ENCODE assay signal across 19 mouse cellular contexts in genomic region chr9:61189295-61189694, GRCm38 (mm10).
A peak's percentile ranks its signal among the peaks of the same experiment; 100 is the strongest.
DNase-seq lines count a peak whose midpoint lies in the region; ATAC-seq and TF ChIP-seq lines count a peak whose summit lies in the region.
"Had no signal": no experiment of that assay in that cellular context is flagged by ENCODE, and none has a peak within 500 bp of the region (broad histone marks: within the 10 kb centered on the region; RNA-seq: fewer than 3 reads in every experiment).

No protein-coding gene starts in this region.

- peak; percentile 84 for ATAC-seq in stomach, postnatal 0 days (ENCODE audit: low FRiP score, low TSS enrichment)
- ATAC-seq: activated CD4-positive, CD25-positive, alpha-beta regulatory T cell, adult 4 months; CD4-positive, CD25-positive, alpha-beta regulatory T cell, adult 4 months; Patski had no signal

- no peak for TF ChIP-seq POLR2A in liver, adult 2 months (IDR thresholded peaks at IDR 0.05; ENCODE audit: extremely low read depth, insufficient read depth, low read length)

- WGBS in liver, adult 2 months: 56% methylated on average over 8 of the region's 8 CpGs
- WGBS in stomach, postnatal 0 days: 75% methylated on average over 8 of the region's 8 CpGs

- no peak for TF ChIP-seq CTCF in liver, adult 2 months (IDR thresholded peaks at IDR 0.05; ENCODE audit: low read depth, low read length)
- TF ChIP-seq CTCF in stomach, postnatal 0 days (IDR thresholded peaks at IDR 0.05; ENCODE audit: low read depth): no peak

- TF ChIP-seq EP300 in stomach, postnatal 0 days (optimal IDR thresholded peaks at IDR 0.05): no peak

- peak; percentile 48 for DNase-seq in liver, adult 2 months (ENCODE audit: extremely low read depth, low read depth, low spot score)
- DNase-seq in liver: no peak
- peak; percentile 73 for DNase-seq in stomach, postnatal 0 days (ENCODE audit: low spot score)
- DNase-seq in right cerebral cortex, postnatal 4 days: no peak
- DNase-seq: adrenal gland, adult 2 months; adrenal gland, adult 8-10 months; adrenal gland, postnatal 10 days; adrenal gland, postnatal 14 days; adrenal gland, postnatal 25 days; adrenal gland, postnatal 36 days; B cell, adult 2 months; cerebellum, adult 11 months; cerebellum, adult 11-12 months; cerebellum, adult 18-20 months had no signal

- no peak overlapping the region for H3K9ac ChIP-seq in liver, adult 2 months (ENCODE audit: low read depth, low read length)
- no peak overlapping the region for H3K9ac ChIP-seq in stomach, postnatal 0 days (ENCODE audit: low read length)

- H3K79me2 ChIP-seq in liver, adult 2 months (ENCODE audit: control insufficient read depth, insufficient read depth, low read length): no peaks in the 10 kb centered on the region

- no peak overlapping the region for H3K4me3 ChIP-seq in liver, adult 2 months (ENCODE audit: insufficient read depth, low read depth, low read length)
- no peak overlapping the region for H3K4me3 ChIP-seq in stomach, postnatal 0 days (ENCODE audit: low read depth, low read length)

- H3K27me3 ChIP-seq in liver, adult 2 months (ENCODE audit: control insufficient read depth, insufficient read depth, low read length): no peaks in the 10 kb centered on the region; the same call in 1 of the 2 replicates
- no peaks in the 10 kb centered on the region for H3K27me3 ChIP-seq in stomach, postnatal 0 days (ENCODE audit: control insufficient read depth, insufficient read depth, low read length)
- H3K27me3 ChIP-seq: CH12.LX, Patski had no signal

- H3K4me1 ChIP-seq in liver, adult 2 months (ENCODE audit: control insufficient read depth, insufficient read depth, low read length): no peaks in the 10 kb centered on the region
- no peaks in the 10 kb centered on the region for H3K4me1 ChIP-seq in stomach, postnatal 0 days (replicated peaks; ENCODE audit: control insufficient read depth, insufficient read depth)

- no peaks in the 10 kb centered on the region for H3K9me3 ChIP-seq in stomach, postnatal 0 days (ENCODE audit: control insufficient read depth, low read length)
- H3K9me3 ChIP-seq: G1E had no signal

- H3K36me3 ChIP-seq in liver, adult 2 months (ENCODE audit: control insufficient read depth, insufficient read depth, low read length): no peaks in the 10 kb centered on the region
- no peaks in the 10 kb centered on the region for H3K36me3 ChIP-seq in stomach, postnatal 0 days (ENCODE audit: control insufficient read depth, insufficient read depth, low read length)
- H3K36me3 ChIP-seq: G1E had no signal

- no peak overlapping the region for H3K4me2 ChIP-seq in stomach, postnatal 0 days (replicated peaks; ENCODE audit: low read depth)

- no peak overlapping the region for H3K27ac ChIP-seq in liver, adult 2 months (replicated peaks; ENCODE audit: insufficient read depth, low read depth, low read length)
- no peak overlapping the region for H3K27ac ChIP-seq in stomach, postnatal 0 days (replicated peaks)

Comparison
In these comparisons a context has a peak if more than half of its experiments do, and no peak if none do; other contexts are left out.
1. DNase-seq: peak in liver, adult 2 months (single experiment) and stomach, postnatal 0 days (single experiment); none in liver (single experiment) and right cerebral cortex, postnatal 4 days (single experiment).